Mouse (Mus musculus): ENCODE results near the gene Zfp697.
"Not testable (repeated sequence)": the region's sequence is repeated elsewhere in the genome, so short reads cannot be mapped to it uniquely, and the experiment has no call there.

The Zfp697 gene

DNA sequence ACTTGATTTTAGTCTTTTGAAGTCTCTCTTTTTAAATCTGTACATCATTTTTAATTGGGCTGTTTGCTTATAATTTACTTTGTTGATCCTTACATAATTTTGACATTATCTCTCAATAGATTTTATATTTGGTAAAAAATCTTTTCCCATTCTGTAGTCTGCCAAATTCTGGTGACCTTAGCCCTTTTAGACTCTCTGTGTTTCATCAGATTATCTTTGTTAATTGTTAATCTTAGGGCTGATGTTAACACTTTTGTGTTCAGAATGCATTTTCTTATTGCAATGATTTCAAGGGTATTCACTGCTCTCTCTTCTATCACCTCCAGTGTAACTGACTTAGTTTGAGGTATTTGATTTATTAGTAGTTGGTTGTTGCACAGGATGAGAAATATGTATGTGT lies 338.5 kb downstream of the Zfp697 start:
- DNase-seq, result no peak

DNA sequence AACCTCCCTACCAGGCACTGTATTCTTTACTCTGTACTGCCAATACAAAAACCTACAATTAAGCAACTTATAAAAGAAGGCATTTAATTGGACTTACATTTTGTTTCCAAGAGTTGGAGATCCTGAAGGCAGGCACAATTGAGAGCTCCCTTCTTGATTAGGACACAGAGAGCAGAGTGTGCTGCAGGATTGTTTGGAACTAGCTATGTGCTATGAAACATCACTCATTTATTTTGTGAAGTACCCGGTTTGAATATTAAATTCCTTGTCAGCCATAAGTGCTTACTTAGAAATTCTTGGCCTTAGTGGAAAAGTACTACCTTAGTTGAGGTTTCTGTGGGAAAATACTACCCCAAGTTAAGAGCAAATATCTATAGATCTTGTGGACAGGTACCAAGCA lies 342.1 kb downstream of the Zfp697 start, which contains the start of gene Hsd3b2:
Hsd3b2 (minus strand) TSS at position 168 of the 400 bp plus-strand sequence.
- no peak for DNase-seq

DNA sequence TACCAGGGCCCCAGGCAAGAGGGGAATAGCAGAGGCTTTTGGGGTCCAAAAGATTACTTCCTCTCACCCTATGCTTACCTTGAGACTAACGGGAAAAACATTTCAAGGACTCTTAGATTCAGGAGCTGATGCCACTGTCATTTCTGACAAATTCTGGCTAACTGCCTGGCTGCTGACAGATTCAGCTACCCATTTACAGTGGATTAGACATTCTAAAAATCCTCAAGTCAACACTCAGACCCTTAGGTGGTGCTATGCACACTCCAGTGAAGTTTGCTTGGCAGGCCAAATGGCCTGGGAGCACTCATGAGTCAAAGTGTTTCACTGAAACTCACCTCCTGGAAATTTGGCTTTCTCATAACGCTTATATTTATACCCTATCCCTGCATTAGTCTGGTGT lies 344.0 kb downstream of the Zfp697 start:
- DNase-seq, result no peak

GRCm38 (mm10) chr3:98733724-98734123 lies 351.5 kb downstream of the Zfp697 start:
- DNase-seq, result no peak

DNA sequence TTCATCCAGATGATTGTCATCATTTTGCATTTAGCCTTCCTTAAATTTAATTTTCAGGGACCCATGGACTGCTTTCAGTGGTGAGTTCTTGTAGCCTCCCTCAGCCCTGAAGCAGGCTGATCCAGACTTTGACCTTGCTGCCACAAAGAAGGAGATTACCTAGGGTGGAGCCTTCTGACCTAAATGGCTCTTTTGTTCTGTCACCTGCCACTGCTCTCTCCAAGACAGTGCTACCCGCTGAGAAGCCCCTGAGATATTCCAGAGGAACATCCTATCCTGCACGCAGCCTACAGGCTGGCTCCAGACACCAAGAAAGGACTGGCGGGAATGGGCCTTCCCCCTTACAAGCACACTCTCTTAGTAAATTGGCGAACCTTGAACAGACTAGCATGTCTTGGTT lies 352.1 kb downstream of the Zfp697 start:
- DNase-seq, result no peak

DNA sequence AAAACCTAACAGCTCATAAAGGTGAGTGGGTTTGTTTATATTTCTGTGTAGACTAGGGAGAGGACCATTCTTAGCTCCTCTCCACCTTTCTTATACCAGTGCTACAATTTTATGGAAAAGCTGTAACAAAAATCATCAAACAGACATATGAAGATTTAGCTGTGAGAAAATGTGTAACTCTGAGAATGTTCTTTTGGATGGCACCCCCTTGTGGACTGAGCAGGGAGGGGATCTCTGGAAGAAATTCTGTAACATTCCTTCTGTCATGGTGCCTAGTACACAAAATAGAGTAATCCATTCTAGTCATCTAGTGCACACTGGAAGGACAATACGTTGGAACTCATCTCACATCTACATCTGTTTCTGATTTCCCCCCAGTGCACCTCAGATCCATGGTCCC lies 358.8 kb downstream of the Zfp697 start:
- DNase-seq, result not testable (repeated sequence)

- DNase-seq, result no peak
Observed at GRCm38 (mm10) chr3:98752171-98752570, 369.9 kb downstream of the Zfp697 start.

GRCm38 (mm10) chr3:98756836-98757235 lies 374.6 kb downstream of the Zfp697 start:
- DNase-seq, result no peak

DNA sequence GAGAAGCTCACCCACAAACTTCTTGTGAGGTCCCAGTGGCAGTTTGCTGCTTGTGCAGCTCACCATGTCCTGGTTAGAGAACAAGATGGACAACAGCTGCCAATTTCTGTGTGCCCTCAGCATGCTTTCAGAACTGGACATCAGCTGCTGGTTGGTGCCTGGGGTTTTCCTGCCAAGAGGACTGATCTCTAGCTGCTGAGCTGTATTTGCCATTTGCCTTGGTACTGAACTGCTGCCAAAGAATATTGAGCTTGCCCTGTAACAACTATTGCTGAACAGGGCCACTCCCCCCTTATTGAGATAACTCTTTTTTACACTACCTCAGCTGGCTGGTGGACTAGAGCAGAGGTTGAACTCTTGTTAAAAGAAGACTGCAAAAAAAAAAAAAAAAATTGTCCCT lies 381.9 kb downstream of the Zfp697 start:
- DNase-seq, result no peak

- DNase-seq, result no peak
Observed at GRCm38 (mm10) chr3:98780921-98781320, 398.7 kb downstream of the Zfp697 start.

GRCm38 (mm10) chr3:98782181-98782868 lies 400.1 kb downstream of the Zfp697 start:
- DNase-seq, result no peak

DNA sequence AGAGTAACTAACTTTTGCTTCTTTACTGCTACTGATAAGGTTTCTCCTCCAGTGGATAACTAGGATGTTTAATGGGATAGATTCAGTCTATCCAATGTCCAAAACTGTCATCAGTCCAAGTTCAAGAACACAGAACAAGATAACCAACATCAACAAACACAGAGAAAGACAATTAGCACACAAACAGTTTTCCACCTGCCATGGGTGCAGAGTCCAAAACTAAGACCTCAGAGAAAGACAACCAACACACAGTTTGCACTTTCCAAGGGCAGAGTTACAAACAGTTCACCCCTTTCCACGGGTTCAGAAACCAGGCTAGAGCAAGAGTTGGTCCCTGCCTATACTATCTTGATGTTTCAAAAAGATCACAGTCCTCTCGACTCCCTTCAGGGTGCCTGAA lies 404.3 kb downstream of the Zfp697 start:
- DNase-seq, result no peak

Measured in cerebellum, adult 11-12 months (tissue).